Mouse (Mus musculus) ES-Bruce4 (cell line): ENCODE results near the gene Ctnna2. TPM values are rescaled to one million over a fixed set of nuclear protein-coding genes. Genes with fewer than 3 reads are reported as not detected.

ENCODE experiments used
- H3K27ac ChIP-seq: 2 replicates; pipeline ENCODE4 v1.5.1; 2012; ENCODE audit warnings: low read length, inconsistent platforms; ENCODE audit not compliant: insufficient read depth
- H3K27me3 ChIP-seq: 2 replicates; pipeline ENCODE4 v1.6.1; 2012; ENCODE audit warnings: mild to moderate bottlenecking, low read length, inconsistent platforms; ENCODE audit not compliant: control insufficient read depth, poor library complexity, insufficient read depth, severe bottlenecking
- H3K36me3 ChIP-seq: 2 replicates; pipeline ENCODE4 v1.6.1; 2012; ENCODE audit warnings: inconsistent platforms, mild to moderate bottlenecking, low read length, moderate library complexity; ENCODE audit not compliant: control insufficient read depth, poor library complexity, insufficient read depth, severe bottlenecking
- H3K4me1 ChIP-seq: one replicate; pipeline ENCODE4 v1.8.1; 2011; ENCODE audit warnings: low read length; ENCODE audit not compliant: control insufficient read depth, insufficient read depth
- H3K4me3 ChIP-seq: 2 replicates; pipeline ENCODE4 v1.5.1; 2011; ENCODE audit warnings: low read depth, mild to moderate bottlenecking, low read length
- H3K9ac ChIP-seq: 2 replicates; pipeline ENCODE4 v1.6.1; 2012; ENCODE audit warnings: low read depth, mild to moderate bottlenecking, inconsistent platforms; ENCODE audit not compliant: poor library complexity, severe bottlenecking
- H3K9me3 ChIP-seq: replicated peaks from 2 replicates; pipeline ENCODE4 v1.6.1; 2012; ENCODE audit warnings: mild to moderate bottlenecking, low read length, inconsistent platforms; ENCODE audit not compliant: control insufficient read depth, poor library complexity, insufficient read depth, severe bottlenecking
- CTCF ChIP-seq: IDR thresholded peaks from one replicate; pipeline ENCODE4 v1.8.1; 2011; ENCODE audit warnings: low read depth, low read length
- EP300 ChIP-seq: IDR thresholded peaks from 2 replicates; pipeline ENCODE4 v1.6.1; 2011; ENCODE audit warnings: low read depth, low read length; ENCODE audit not compliant: insufficient read depth
- POLR2A ChIP-seq: IDR thresholded peaks from one replicate; pipeline ENCODE4 v1.8.1; 2011; ENCODE audit warnings: low read length; ENCODE audit not compliant: insufficient read depth
- polyA plus RNA-seq: library from polyadenylated mRNA; stranded (reverse); fragments of >200 nt; gene quantifications from 2 replicates; pipeline ENCODE4 v1.2.4, GENCODE M21; 2011; ENCODE audit warnings: low read depth; ENCODE audit not compliant: missing spikeins, insufficient read depth, insufficient read length

Gene Ctnna2
- polyA plus RNA-seq, 1 experiment = 0.76 TPM

DNA sequence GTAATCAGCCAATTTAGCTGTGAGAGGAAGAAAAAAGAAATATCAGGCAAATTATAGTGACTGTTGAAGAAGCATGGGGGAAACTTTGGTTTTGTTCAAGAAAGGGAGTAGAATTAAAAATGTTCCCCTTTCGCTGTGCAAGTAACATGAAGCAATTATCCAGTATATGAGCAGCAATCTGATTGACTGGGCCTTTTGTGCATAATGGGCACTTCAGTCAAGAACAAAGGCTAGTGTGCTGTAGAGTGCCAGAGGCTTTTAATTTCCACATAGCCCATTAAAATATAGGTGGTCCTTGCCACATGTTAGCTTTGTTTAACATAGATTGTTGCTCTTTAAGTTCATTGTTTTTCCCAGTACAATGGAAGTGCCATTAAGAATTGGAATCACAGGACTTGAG lies 566.0 kb downstream of the Ctnna2 start:
- H3K27me3 ChIP-seq = no peaks in the 10 kb centered on the region
- H3K27ac ChIP-seq = no peak overlapping the region
- H3K36me3 ChIP-seq = no peaks in the 10 kb centered on the region
- no peak overlapping the region for H3K4me3 ChIP-seq
- H3K4me1 ChIP-seq = no peaks in the 10 kb centered on the region
- H3K9ac ChIP-seq = no peak overlapping the region
- TF ChIP-seq CTCF = no peak
- no peak for TF ChIP-seq POLR2A
- TF ChIP-seq EP300 = no peak
- H3K9me3 ChIP-seq = no peaks in the 10 kb centered on the region

DNA sequence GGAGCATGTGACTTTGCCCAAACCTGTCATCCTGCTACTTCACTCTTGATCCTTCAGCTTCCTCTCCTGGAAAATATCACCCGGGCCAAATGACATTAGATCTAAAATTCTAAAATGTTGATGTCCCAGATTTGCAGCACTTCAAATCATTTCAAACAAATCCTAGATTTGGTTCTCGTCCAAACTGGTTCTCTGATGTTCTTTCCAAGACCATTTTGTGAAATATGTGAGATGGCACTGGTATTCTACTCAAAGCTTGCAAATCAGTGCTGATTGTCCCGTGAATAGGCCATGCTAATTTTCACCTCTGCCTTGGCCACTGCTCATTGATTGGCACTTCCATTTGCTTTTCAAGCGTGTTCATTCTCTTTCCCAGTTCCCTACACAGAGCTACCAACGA lies 571.0 kb downstream of the Ctnna2 start:
- H3K27me3 ChIP-seq = no peaks in the 10 kb centered on the region
- H3K36me3 ChIP-seq = no peaks in the 10 kb centered on the region
- no peaks in the 10 kb centered on the region for H3K9me3 ChIP-seq
- no peak overlapping the region for H3K9ac ChIP-seq
- H3K27ac ChIP-seq = no peak overlapping the region
- no peak overlapping the region for H3K4me3 ChIP-seq
- no peaks in the 10 kb centered on the region for H3K4me1 ChIP-seq
- TF ChIP-seq EP300 (no peak), POLR2A (no peak)

GRCm38 (mm10) chr6:77400751-77401150 lies 578.7 kb downstream of the Ctnna2 start:
- no peaks in the 10 kb centered on the region for H3K4me1 ChIP-seq
- no peak overlapping the region for H3K27ac ChIP-seq

DNA sequence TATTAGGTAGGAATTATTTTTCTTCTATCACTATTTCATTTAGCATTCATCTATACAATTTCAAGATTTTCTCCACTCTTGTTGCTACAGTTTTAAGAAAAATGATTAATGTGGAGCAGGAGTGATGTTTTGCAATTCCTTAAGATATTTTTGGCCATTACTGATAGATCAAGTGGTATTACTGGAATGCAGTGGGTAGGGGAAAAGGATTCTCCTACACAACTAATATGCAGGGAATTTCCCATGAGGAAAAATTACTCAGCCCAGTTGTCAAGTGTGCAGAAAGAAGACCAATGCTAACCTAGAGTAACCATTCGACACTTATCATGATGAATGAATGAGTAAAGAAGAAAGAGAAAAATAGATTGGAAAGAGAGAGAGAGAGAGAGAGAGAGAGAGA lies 587.8 kb downstream of the Ctnna2 start:
- TF ChIP-seq EP300 = no peak
- TF ChIP-seq CTCF = no peak
- no peak for TF ChIP-seq POLR2A
- Histone ChIP-seq H3K36me3 (no peaks in the 10 kb centered on the region), H3K4me3 (no peak overlapping the region), H3K27me3 (no peaks in the 10 kb centered on the region; the same call in 1 of the 2 replicates), H3K9ac (no peak overlapping the region), H3K27ac (no peak overlapping the region), H3K9me3 (no peaks in the 10 kb centered on the region; the same call in 1 of the 2 replicates), H3K4me1 (no peaks in the 10 kb centered on the region)

More at GRCm38 (mm10) chr6:77400751-77401150, 578.7 kb downstream of the Ctnna2 start:
- Histone ChIP-seq H3K4me3 (no peak overlapping the region), H3K36me3 (no peaks in the 10 kb centered on the region), H3K9me3 (no peaks in the 10 kb centered on the region), H3K9ac (no peak overlapping the region), H3K27me3 (no peaks in the 10 kb centered on the region)
- TF ChIP-seq EP300 (no peak), CTCF (no peak), POLR2A (no peak)

GRCm38 (mm10) chr6:77381309-77381708 lies 598.2 kb downstream of the Ctnna2 start:
- no peaks in the 10 kb centered on the region for H3K9me3 ChIP-seq

GRCm38 (mm10) chr6:77373132-77373531 lies 606.4 kb downstream of the Ctnna2 start:
- no peak overlapping the region for H3K27ac ChIP-seq
- no peaks in the 10 kb centered on the region for H3K9me3 ChIP-seq
- no peak overlapping the region for H3K9ac ChIP-seq
- no peaks in the 10 kb centered on the region for H3K4me1 ChIP-seq
- no peak overlapping the region for H3K4me3 ChIP-seq
- TF ChIP-seq POLR2A = no peak
- TF ChIP-seq CTCF = no peak
- no peak for TF ChIP-seq EP300
- no peaks in the 10 kb centered on the region for H3K36me3 ChIP-seq
- no peaks in the 10 kb centered on the region for H3K27me3 ChIP-seq

More at GRCm38 (mm10) chr6:77381309-77381708, 598.2 kb downstream of the Ctnna2 start:
- Histone ChIP-seq H3K27ac (no peak overlapping the region), H3K4me1 (no peaks in the 10 kb centered on the region), H3K4me3 (no peak overlapping the region), H3K27me3 (no peaks in the 10 kb centered on the region), H3K9ac (no peak overlapping the region), H3K36me3 (no peaks in the 10 kb centered on the region)
- no peak for TF ChIP-seq POLR2A
- TF ChIP-seq EP300 = no peak
- no peak for TF ChIP-seq CTCF
